Mouse (Mus musculus) layer of hippocampus, adult 11-12 months (tissue): Measurements from ENCODE around the gene Zbtb48.

Experiments used
- DNase-seq: peaks from one replicate; pipeline ENCODE4 v3.0.0; 2022; ENCODE audit warnings: low spot score

Zbtb48 gene

GRCm38 (mm10) chr4:151972221-151972967 lies 55.1 kb downstream of the Zbtb48 start:
- no peak for DNase-seq
